Mouse (Mus musculus) retina, embryonic 14.5 days (tissue): Measurements from ENCODE around the gene Atp5c1.

Experiments used
- DNase-seq: peaks from one replicate; pipeline ENCODE4 v3.0.0-alpha.2; 2015; ENCODE audit warnings: low spot score

The Atp5c1 gene

DNA sequence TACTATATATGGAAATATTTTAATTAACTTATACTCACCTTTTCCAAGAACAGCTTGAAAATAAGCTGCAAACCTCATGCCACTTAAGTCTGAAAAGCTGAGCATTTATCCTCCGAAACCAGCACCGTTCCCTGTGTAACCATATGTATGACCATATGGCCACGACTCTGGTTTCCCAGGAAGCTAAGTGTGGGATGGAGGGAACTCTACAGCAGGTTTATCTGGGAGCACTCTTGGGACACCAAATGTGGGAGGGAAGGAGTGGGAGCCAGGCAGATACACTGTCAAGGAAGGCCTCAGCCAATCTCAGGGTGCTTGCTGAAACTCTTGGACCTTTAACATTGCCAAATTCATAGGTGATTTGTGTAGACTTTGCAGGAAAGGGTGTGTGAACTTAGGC is 29.4 kb downstream of the Atp5c1 start:
- no peak for DNase-seq

DNA sequence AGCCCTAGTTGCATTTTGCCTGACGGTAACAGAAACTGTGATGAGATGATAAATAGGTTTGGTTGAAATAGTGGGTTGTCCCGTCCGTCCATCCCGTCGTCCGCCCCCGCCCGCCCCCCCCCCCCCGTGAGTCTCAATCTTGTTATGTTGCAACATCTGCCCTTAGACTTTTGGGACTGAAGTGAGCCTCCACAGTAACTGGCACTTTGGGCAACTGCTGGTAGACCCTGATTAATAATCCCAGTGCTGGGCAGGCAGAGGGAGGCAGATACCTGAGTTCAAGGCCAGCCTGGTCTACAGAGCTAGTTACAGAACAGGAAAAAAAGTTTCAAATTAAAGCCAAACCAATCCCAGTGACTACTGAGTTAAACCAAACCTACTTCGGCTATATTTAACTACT is 30.9 kb downstream of the Atp5c1 start:
- no peak for DNase-seq

DNA sequence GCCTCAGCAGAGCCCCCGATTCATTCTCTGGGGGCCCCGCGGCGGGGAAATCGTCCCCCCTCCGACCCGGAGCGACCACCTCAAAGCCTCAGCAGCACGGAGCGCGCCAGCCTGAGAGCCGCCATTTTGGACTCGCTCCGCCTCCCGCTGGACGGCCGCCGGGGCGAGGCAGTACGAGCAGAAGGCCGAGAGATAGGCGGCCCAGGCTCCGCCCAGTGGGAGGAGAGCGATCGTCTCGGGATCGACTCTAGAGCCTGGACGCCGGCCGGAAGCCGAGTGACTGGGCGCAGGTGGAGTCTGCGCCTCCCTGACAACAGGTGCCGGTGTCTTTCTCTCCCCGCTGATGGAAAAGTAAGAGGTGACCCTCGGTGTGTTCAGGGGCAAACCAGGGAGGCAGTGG is 31.8 kb downstream of the Atp5c1 start, which contains the start of gene Taf3:
Gene Taf3, minus strand, starts transcription at position 136 of the 400 bp plus-strand sequence.
- DNase-seq: peak; percentile 95

DNA sequence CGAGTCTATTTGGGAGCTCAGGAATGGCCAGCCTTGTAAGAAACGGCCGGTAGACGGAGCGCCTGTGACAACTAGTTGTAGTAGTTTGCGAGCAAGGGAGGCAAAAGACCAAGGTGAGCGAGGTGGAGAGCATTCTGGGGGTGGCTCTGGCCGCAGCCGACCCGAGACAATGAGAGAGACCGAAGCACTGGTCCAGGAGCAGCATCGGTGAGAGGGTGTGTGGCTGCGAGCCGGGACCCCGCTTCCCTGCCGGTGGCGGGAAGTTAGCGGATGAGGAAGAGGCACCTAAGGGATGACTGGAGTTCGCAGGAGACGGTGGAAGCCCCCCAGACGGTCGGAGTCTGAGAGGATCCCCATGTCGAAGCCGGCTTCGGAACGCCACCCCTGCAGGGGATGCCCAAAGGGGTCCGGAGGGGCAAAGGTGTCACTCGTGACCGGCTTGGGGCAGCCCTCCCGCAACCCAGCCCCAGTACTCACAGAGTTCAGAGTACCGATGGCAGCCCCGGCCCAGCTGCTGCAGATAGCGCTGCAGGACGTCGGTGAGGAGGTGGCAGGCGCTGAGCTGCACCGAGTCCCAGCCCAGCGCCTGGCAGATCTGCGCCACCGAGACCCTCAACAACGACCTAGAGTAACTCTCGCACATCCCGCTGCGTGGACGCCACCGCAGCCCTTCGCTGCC is 32.4 kb downstream of the Atp5c1 start:
- DNase-seq: peak; percentile 43

DNA sequence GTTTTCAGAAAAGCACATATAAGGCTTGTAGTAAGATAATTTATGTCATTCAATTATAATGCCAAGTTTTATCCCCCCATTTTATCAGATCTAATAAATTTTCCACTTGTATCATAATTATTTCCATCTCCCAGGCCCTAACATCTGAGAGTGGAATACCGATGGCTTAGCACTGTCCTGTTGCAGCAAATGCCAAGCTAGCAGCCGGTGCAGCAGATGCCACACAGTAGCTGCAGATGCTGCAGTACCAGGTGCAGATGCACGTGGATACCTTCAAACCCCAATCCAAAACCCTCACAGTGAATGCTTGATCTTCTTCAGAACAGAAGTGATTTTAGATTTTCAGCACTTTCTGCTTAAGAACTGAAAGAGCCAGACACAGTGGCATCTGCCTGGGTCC is 45.3 kb downstream of the Atp5c1 start:
- DNase-seq: no peak

DNA sequence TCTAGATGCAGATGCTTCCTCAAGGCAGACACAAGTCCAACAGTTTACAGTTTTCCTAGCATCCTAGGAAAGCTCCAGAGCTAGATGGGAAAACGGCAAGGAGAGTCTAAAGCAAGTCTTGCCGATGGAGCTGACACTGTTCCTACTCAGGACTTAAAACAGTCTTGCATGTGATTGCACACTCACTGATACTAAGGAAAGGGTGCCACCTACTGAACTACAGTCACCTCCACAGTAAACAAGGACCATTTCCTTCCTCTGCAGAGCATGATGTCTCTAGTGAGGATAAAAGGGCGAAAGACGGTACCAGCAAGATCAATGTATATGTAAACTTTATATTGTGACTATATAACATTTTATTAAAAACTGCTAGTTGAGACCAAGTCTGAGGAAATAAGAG is 46.6 kb downstream of the Atp5c1 start:
- no peak for DNase-seq

DNA sequence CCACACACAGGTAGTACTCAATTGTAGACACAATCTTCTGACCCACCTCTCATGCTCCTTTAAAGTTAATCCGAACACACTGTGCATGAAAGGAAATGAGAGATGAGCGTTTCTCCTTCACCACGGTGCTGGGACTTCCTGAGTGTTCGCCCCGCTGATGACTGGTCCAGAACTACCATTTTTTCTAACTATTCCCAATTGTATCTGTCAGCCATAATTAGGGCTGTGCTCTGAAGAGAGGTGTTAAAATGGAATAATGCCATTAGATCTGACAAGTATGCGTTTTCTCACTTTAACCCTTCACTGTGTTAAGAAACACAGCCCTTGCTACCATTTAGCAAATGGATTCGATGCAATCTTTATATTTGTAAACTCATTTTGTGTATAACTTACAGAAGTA is 50.6 kb downstream of the Atp5c1 start:
- no peak for DNase-seq

DNA sequence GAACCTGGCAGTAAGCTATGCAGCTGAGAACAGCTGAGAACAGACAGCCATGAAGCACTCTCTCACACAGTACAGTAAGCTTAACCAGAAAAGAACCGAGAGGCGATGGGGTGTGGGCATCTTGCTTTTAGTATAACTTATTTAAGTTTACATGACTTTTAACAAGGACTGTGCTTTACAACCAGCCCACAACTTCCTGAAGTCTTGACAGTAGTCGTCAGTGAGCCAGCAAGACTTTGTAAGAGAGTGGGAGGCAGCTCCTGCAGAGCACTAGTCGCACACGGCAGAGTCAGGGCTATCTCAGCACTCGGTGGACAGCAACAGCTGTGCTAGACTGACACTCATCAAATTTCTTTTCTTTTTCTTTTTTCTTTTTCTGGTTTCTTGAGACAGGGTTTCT is 56.0 kb downstream of the Atp5c1 start:
- no peak for DNase-seq

DNA sequence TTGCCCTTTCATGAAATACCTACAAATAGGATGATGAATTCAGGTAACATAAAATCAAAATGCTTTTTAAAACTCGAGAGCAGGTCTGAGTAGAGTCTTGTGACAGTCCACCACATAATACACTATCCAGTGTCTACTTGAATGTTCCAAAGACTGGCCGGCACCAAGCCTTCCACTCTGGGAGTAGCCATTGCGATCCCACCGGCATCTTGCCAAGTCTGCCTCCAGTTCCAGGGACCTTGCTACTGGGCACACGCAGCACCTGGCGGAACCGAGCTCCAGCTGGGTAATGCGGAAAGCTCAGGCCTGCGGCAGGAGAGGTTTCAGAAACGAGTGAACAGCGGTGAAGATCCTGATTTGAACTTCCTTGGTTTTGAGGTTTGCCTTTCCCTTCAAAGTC is 59.0 kb downstream of the Atp5c1 start:
- DNase-seq: no peak

DNA sequence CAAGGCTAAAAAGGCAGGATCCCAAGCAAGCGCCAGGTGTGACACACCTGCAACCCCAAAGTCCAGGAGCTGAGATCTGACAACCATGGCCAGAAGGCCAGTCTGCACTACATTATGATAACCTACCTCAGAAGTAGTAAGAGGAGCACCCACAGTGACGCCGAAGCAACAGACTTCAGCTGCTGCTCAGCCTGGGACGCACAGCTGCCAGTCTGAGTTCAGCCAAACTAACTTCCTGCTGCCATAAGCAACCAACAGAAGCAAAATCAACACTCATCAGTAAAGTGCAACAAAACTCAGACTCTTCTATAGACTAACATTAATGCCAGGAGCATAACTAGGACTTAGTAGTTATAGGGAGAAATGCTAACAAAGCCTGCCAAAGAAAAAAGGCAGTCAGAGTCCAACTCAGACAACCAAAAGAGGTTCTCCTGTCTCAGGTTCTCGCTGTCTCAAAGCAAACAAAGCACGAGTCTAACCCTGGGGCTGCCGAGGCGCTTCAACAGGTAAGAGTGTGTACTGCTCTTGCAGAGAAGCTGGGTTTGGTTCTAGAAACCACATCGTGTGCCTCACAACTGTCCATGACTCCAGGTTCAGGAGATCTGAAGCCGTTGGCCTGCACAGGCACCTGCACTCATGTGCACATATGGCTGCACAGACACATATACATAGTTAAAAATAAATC is 65.2 kb downstream of the Atp5c1 start:
- DNase-seq: no peak

DNA sequence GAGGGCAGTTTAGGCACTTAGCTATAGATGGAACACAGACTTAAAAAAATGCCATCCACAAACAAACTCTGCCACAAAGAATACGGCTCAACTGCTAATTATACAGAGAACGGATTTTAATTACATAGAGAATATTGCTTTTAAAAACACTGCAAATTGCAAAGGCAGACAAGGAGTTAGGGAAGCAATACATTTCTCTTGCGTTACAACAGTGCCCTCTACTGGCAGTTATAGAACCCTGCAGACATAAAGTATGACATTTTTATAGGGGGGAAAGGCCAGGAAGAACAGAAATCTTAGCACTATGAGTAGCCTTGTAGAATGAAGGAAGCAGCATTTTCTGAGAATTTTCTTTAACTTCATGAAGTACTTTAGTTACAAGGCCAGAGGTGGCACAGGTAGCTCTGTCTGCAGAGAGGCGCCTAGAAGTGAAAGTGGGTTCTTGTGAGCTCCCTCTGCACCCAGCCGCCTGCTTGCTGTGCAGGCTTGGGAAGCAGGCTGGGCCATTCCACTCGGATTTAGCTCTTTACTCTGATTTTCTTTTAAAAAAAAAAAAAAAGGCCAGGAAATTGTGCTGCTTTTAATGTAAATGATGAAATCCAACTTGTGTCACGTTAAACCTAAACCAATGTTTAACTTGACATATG is 69.9 kb downstream of the Atp5c1 start:
- DNase-seq: peak; percentile 80

DNA sequence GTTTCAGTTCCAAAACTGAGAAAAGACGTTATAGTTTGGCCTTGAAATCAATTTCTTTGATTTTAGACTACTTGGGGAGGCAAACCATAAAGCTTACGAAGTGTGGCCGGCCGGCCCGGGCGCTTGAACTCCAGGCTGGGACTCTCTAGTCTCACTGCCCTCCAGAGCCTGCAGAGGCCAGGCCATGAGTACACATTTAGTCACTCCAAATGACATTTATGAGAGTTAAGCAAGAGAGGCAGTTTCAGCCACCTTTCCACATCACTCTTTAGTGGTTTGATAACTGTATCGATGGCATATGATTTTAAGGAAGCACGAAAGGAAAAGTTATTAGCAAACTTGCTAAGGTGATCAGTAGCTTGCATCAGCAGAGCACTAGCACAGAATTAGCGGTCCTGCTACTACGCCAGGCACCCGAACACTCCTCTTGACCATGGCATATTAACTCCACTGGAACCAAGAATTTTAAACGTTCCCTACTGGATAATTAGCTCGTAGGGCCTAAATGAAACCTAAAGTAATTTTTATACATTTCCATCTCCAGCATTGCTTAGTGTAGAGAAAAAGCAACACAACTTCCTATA is 70.5 kb downstream of the Atp5c1 start:
- no peak for DNase-seq

DNA sequence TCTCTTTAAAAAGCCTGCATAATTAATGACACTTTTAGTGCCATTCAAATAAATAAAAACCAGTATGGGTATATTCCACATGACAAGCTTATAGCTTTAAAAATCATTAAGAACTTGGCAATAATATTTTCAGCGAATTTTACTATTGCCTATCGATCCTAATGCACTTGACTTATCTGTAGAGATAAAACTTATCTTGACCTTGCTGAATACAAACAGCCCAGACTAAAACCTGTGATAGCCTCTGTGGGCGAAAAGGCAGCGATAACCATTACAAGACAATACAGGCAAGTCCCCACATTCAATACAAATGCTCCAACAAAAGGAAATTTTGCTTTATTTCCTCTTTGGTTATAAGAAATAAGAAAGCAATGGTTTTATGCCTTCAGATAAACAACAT is 71.7 kb downstream of the Atp5c1 start:
- no peak for DNase-seq
